Mouse (Mus musculus) testis, adult 2 months (tissue): Measurements from ENCODE around the gene Elmsan1. TPM values are rescaled to one million over a fixed set of nuclear protein-coding genes. Genes with fewer than 3 reads are reported as not detected.

Source experiments
- H3K27ac ChIP-seq: fragments of 200-500 bp; 2 replicates; pipeline ENCODE4 v1.5.1; 2012; ENCODE audit warnings: low read depth, low read length; ENCODE audit not compliant: control insufficient read depth, insufficient read depth
- H3K27me3 ChIP-seq: fragments of 200-500 bp; 2 replicates; pipeline ENCODE4 v1.6.1; 2012; ENCODE audit warnings: mild to moderate bottlenecking, low read length, moderate library complexity; ENCODE audit not compliant: control insufficient read depth, insufficient read depth
- H3K36me3 ChIP-seq: fragments of 200-500 bp; 2 replicates; pipeline ENCODE4 v1.6.1; 2012; ENCODE audit warnings: mild to moderate bottlenecking, low read length; ENCODE audit not compliant: control insufficient read depth, insufficient read depth
- H3K4me1 ChIP-seq: fragments of 200-500 bp; 2 replicates; pipeline ENCODE4 v1.6.1; 2012; ENCODE audit warnings: low read length; ENCODE audit not compliant: control insufficient read depth, insufficient read depth
- H3K4me3 ChIP-seq: fragments of 200-500 bp; 2 replicates; pipeline ENCODE4 v1.5.1; 2012; ENCODE audit warnings: low read depth, mild to moderate bottlenecking, low read length, moderate library complexity, mixed read lengths; ENCODE audit not compliant: control insufficient read depth
- CTCF ChIP-seq: fragments of 200-500 bp; IDR thresholded peaks from 2 replicates; pipeline ENCODE4 v1.5.1; 2012; ENCODE audit warnings: low read depth, mild to moderate bottlenecking, inconsistent platforms, low read length, moderate library complexity; ENCODE audit not compliant: control insufficient read depth, insufficient read depth, insufficient replicate concordance
- POLR2A ChIP-seq: fragments of 200-500 bp; IDR thresholded peaks from 2 replicates; pipeline ENCODE4 v1.6.1; 2012; ENCODE audit warnings: low read depth, mild to moderate bottlenecking, inconsistent platforms, low read length, moderate library complexity; ENCODE audit not compliant: control insufficient read depth
- polyA plus RNA-seq: library from polyadenylated mRNA; depleted of rRNA; stranded (reverse); fragments of >200 nt; gene quantifications from 2 replicates; pipeline ENCODE4 v1.2.3, GENCODE M21; 2012

Elmsan1 gene
- polyA plus RNA-seq, 1 experiment = 0.77 TPM

- Histone ChIP-seq H3K4me1 (peaks cover 11% of the 10 kb centered on the region), H3K36me3 (no peaks in the 10 kb centered on the region), H3K27me3 (no peaks in the 10 kb centered on the region), H3K27ac (no peak overlapping the region), H3K4me3 (no peak overlapping the region)
- TF ChIP-seq CTCF (no peak), POLR2A (no peak)
Observed at GRCm38 (mm10) chr12:84203778-84204216, 14.9 kb downstream of the Elmsan1 start.

DNA sequence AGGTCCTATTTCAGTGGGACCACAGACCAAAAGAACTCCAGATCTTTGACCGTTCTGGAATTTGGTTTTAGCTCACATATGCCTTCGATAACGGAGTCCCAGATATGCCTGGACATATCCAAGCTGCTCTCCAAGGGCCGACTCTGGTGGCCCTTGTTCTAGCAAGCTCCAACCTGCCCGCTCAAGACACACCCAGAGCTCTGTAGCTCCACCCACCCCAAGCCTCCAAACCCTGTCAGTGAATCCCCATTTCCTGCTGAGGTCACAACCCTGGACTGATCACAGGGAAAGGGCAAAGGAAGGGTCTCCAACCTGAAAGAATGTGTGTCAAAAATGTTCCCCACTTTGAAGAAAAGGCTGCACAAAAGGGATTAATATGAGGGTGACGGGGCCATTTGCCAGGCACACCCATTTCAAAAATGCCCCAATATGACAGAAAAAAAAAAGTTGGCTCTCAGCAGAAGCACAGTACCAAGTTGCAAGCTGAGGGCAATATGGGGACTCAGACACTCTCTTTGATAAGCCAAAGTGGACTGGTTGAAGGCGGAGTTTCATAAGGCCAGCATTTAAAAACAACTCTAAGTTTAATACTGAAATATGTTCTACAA, 15.4 kb downstream of the Elmsan1 start:
- H3K4me3 ChIP-seq = no peak overlapping the region
- no peak for TF ChIP-seq POLR2A
- H3K4me1 ChIP-seq = peaks cover 9% of the 10 kb centered on the region
- no peaks in the 10 kb centered on the region for H3K27me3 ChIP-seq
- H3K27ac ChIP-seq = no peak overlapping the region
- no peaks in the 10 kb centered on the region for H3K36me3 ChIP-seq

DNA sequence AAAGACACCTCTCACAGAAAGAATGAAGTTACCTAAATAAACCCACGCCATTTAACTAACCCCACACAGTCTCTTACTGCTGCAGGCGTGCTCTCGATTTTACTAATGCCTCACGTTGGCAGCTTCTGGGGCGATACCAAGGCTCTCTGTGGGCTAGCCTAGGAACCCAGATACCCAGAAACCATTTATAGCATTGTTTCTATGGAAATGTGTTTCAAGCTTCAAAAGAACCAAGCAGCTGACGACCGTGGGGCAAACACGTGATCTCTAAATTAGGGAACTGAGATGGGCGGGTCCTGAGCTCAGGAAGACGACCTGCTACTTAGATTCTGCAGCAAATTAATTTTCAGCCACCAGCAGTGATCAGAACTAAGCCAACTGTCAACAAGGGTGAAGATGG, 16.1 kb downstream of the Elmsan1 start:
- Histone ChIP-seq H3K4me1 (peaks cover 2% of the 10 kb centered on the region), H3K4me3 (no peak overlapping the region), H3K27ac (no peak overlapping the region), H3K36me3 (no peaks in the 10 kb centered on the region), H3K27me3 (no peaks in the 10 kb centered on the region)
- TF ChIP-seq CTCF (no peak), POLR2A (no peak)

DNA sequence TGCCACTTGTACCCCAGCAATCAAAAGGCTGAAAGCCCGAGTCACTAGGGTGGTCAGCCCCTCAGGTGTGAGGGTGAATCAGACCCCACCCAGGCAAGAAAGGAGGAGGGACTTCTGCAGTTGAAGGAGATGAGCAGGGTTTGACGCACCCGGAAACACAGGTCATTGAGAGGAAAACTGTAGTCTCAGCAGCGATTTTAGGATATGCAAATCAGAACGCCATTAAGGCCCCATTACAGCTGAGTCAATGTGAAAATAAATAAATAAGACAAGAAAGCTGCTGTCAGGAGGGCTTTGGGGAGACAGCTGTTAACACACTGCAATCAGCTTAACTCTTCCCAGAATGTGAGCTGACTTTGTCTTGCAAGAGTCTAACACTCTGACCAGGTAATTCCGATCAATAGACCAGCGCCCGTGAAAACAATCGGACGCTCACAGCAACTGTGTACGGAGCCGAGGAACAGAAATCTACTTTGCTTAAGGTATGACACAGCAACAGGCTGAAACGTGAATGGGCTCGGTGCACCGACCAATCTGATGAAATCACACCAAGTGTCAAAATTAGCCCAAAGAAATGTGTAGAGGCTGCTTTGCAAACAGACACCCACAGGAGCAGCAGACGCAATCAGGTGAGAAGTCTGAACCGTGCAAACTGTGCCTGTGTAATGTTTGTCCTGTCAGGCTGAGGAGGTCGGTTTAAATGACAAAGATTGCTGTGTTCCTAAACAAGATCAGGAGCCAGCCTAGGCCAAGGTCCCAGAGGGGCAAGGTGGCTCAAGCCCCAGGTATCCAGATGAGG, 16.8 kb downstream of the Elmsan1 start:
- H3K27ac ChIP-seq = no peak overlapping the region
- TF ChIP-seq CTCF (no peak), POLR2A (no peak)
- H3K4me1 ChIP-seq = no peaks in the 10 kb centered on the region
- H3K4me3 ChIP-seq = no peak overlapping the region
- no peaks in the 10 kb centered on the region for H3K36me3 ChIP-seq
- no peaks in the 10 kb centered on the region for H3K27me3 ChIP-seq

DNA sequence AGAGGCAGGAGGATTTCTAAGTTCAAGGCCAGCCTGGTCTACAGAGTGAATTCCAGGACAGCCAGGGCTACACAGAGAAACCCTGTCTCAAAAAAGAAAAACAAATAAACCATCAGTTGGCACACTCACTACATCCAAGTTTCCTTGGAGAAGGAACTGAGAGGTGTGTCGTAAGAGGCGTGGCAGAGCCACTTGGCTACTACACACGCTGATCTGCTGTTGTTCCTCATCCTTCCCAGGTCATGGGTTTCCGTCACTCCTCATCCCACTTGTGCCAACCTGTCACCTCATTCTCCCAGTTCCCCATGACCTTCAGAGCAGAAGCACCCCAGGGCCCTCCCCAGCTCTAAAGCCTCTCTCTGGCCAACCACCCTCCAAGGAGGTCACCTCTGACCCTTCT, 17.5 kb downstream of the Elmsan1 start:
- H3K36me3 ChIP-seq = no peaks in the 10 kb centered on the region
- H3K27me3 ChIP-seq = no peaks in the 10 kb centered on the region
- H3K4me3 ChIP-seq = no peak overlapping the region
- H3K27ac ChIP-seq = no peak overlapping the region
- TF ChIP-seq CTCF = no peak
- no peak for TF ChIP-seq POLR2A
- H3K4me1 ChIP-seq = no peaks in the 10 kb centered on the region

- Histone ChIP-seq H3K4me3 (no peak overlapping the region), H3K27me3 (no peaks in the 10 kb centered on the region), H3K36me3 (no peaks in the 10 kb centered on the region), H3K27ac (no peak overlapping the region), H3K4me1 (peaks cover under 1% of the 10 kb centered on the region)
- no peak for TF ChIP-seq CTCF
- no peak for TF ChIP-seq POLR2A
Observed at GRCm38 (mm10) chr12:84198880-84199279, 19.8 kb downstream of the Elmsan1 start.

DNA sequence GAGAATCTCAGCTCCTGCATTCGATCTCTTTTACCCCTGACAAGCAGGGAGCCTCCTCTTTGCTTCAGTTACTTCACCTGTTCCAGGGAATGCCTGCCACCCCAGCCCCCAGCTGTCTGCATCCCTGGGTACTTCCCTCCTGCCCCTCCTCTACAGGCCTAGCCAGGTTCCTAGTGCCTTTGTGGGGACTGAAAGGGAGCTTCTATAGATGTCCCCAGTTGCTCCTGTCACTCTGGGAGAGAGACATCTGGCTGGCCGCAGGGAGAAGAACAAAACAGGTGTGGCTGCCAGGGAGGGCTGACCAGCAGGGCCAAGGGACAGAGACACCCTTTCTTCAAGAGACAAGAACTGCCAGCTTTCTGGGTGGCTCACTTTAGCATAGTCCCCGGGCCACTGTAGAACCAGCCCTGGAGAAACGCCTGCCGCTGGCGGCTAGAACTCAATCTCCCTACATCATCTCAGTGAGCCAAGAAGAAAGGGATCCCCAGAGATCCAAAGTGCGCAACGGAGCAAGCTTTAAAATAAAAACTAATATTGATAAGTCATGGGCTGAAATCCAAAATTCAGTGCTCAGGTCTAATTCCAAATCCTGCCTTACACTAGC, 20.5 kb downstream of the Elmsan1 start:
- Histone ChIP-seq H3K36me3 (no peaks in the 10 kb centered on the region), H3K4me3 (no peak overlapping the region), H3K4me1 (peaks cover 7% of the 10 kb centered on the region), H3K27ac (no peak overlapping the region), H3K27me3 (no peaks in the 10 kb centered on the region)
- TF ChIP-seq POLR2A (no peak), CTCF (no peak)

- Histone ChIP-seq H3K27me3 (no peaks in the 10 kb centered on the region), H3K4me3 (no peak overlapping the region), H3K36me3 (no peaks in the 10 kb centered on the region), H3K27ac (no peak overlapping the region), H3K4me1 (peaks cover 15% of the 10 kb centered on the region)
- TF ChIP-seq CTCF (no peak), POLR2A (no peak)
Observed at GRCm38 (mm10) chr12:84195195-84195594, 23.5 kb downstream of the Elmsan1 start.
